Mouse (Mus musculus) B cell, adult 2 months (primary cell): ENCODE measurements around the gene Scamp5.
A peak's percentile ranks its signal among the peaks of the same experiment; 100 is the strongest.

Source experiments
- DNase-seq, 2 experiments: peaks; one replicate each; pipeline ENCODE4 v3.0.0; 2022

The Scamp5 gene

DNA sequence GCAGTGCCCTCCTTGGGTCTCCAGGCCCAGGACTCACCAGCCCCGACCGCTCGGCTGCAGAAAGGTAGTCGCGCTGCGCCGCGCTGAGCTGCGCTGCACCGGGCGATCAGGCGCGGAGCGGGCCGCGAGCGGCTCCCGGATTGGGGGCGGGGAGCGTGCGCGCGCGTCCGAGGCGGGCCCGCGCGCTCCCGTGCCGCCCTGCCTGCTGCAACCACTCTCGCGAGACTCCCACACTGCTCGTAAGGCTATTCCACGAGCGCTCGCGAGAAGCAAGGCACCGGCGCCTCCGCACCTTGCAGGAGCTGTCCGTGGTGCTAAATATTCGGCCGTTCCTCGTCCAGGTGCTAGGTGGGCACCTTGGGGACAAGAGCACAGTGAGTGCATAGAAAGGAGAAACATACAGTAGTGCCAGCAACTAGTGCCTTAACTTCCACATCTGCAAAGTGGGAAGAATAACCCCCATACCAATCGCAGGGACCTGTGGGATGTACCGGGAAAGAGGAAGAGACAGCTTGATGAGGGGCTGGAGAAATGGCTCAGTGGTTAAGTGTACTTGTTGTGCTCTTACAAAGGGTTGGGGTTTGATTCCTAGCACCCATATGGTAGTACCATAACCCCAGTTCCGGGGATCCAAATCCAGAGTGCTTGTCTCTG lies at the start of gene Scamp5:
TSS of gene Scamp5 (minus strand) at position 165 of the 654 bp plus-strand sequence.
- peak; percentile 78 for DNase-seq

DNA sequence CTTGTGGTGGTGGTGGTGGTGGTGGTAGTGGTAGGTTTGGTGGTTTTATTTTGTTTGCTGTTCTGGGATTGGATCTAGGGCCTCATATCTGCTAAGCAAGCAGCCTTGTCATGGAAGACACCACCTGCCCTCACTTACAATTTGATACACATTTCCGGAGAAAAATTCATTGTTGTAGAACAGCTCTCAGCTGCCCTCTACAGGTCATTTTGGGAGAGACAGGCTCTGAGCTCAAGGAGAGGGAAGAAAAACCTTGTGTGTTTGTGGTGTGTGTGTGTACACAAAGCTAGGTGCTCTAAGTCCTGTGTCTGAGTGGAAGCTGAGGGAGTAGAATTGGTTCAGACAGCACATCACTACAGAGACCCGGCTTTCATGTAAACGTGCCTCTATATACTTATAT lies 49.3 kb upstream of the Scamp5 start:
- peak; percentile 71 to 75 for DNase-seq

DNA sequence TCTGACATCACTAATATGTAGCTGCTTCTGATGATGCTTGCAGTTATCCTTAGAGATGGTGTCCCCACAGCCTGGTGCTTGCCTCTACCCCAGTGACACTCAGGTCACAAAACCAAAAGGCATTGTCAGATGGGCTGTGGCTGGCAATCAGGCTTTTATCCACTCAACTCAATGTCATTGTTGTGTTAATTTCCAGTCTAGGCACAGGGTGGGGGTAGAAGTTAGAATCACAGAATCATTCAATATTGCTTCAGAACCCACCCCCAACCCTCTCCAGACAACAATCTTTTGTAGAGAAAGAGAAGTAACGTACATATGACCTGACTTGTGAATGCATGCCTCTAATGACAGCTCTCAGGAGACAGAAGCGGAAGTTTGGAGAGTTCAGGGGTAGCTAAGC lies 42.7 kb upstream of the Scamp5 start:
- no peak for DNase-seq

DNA sequence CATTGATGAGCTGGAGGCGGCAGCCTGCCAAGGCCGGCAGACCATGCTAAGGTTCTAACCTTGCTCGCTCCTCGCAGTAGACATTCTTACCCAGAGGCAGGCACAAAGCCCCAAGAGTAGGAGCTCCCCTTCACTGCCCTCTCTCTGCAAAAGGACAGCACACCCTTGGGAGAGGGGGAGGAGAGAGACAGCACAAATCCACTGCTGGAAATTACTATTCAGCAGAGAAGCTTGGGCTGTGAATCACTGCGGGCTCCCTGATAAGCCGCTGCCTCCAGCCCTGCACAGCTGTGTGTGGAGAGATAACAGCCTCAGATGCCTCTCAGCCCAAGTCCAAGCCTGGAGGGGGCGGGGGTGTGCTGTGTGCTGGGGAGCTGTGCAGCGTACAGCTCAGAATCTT lies 37.8 kb upstream of the Scamp5 start:
- DNase-seq = no peak

DNA sequence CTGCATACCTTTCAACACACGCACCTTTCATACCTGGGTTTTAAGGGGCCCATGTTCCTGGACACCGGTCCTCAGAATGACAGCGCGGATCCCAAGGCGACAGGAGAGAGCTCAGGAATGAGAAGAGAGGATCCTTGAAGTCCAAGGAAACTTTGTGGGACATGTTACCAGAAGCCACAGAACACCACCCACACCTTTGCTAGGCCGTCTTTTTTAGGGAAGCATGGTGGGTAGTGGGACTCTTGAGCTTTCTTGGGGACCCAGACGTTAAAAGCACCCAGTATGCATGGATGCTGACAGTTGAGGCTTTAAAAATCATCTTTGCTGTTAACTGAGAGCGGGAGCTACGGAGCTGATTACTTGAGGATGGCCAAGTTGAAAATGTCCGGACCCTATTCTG lies 37.0 kb upstream of the Scamp5 start:
- DNase-seq = no peak

DNA sequence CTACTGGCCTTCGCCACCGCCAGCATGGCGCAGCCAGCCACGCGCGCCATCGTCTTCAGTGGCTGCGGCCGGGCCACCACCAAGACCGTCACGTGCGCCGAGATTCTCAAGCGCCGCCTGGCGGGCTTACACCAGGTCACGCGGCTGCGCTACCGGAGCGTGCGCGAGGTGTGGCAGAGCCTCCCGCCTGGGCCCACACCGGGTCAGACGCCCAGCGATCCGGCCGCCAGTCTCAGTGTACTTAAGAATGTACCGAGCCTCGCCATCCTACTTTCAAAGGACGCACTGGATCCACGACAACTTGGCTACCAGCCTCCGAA lies 36.5 kb upstream of the Scamp5 start:
- peak; percentile 73 to 74 for DNase-seq

DNA sequence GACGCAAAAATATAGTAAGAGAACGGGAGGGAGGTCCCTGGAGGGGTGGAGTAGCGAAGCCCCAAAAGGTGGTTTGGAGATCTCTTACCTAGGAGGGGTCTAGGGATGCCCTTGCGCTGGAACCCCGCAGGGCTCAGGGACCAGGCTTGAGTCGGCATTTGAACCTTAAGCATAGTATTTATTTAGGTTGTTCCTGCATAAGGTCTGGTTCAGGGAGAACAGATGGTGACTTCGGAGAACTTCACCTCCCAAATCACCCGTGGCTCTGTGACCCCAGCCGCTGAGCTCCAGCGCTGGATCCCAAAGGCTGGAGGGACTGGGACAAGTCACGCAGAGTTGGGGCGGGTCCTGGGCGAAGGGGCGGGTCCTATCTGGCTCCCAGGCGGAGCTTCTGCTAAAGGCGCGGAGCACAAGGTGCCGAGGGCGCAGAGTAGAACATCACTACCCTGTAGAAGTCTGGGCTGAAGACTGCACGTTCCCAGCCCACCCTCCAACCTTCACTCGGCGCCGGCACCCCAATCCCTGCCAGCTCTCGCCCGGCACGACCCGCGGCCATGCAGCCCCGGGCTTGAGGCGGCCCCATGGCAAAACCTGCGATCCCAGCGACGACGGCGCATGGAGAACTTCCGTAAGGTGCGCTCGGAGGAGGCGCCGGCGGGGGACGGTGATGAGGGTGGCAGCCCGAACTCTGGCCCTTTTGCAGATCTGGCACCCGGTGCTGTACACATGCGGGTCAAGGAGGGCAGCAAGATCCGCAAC lies 35.9 kb upstream of the Scamp5 start, which contains the start of gene Rpp25:
TSS of gene Rpp25 (plus strand) at position 405 of the 759 bp plus-strand sequence.
- peak; percentile 28 to 36 for DNase-seq

DNA sequence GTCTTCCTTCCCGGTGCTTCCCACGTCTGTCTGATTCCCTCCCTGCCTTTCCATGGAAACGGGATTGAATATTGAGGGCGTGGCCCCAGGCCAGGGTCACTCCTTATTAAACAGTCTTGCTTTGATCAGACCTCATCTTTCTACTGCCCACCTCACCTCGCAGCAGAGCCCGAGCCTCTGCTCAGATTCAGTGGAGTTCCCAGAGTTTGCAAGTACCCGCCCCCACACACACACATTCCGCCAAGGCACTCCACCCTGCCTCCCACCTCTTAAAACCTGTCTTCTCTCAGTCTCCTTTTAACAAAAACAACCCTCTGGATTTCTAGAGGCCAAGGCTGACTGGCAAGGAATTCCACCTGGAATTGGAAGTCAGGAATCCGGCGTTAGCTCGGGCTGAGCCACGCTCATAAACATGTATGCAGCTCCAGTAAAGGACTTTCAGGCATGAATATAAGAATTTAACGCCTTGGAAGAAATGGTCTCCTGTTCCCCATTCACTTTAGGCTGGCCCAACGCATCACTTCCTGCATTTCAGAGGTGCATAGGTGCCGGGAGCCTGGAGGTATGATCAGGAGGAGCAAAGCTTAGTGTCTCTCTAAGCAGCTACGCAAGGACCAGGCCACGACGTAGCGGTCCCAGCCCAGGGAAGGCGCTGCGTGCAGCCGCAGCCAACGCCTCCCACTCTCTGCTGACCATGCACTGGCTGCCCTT lies 35.2 kb upstream of the Scamp5 start:
- peak in 1 of 2 experiments; percentile 8 for DNase-seq

DNA sequence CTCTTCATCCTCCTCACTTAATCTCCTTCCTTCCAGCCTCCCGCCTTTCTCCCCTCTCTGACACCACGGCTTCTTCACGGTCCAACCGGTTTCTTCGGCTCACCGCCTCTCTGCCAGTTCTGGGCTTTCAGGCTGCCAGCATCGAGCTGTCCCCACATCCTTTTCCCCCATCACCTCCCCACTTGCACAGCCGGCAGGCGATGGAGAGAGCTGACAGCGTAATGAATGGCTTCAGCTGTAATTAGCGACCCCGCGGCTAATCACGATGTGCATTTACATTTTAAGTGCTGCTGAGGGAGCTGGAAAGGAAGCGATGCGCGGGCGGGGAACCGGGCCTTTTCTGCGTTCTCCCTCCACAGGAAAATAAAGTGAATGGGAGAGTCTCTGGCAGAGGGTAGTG lies 34.0 kb upstream of the Scamp5 start:
- peak in 1 of 2 experiments; percentile 13 for DNase-seq

DNA sequence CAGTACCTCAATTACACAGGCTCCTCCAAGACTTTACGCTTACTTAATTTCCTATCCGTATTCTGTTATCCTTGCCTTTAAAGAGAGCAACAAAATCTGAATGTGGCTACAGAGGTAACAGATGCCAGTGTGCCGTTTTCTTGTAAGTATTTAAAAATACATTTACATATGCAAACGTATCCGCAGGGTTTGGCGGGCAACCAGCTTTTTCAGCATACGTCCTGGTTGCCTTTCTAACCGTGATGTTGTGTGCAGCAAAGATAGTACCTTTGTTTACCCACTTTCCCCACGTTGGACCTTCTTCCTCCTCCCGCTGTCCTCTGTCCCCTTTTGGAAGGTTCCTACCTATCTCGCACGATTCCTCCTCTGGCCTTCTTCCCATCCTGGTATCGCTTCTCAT lies 33.6 kb upstream of the Scamp5 start:
- no peak for DNase-seq

DNA sequence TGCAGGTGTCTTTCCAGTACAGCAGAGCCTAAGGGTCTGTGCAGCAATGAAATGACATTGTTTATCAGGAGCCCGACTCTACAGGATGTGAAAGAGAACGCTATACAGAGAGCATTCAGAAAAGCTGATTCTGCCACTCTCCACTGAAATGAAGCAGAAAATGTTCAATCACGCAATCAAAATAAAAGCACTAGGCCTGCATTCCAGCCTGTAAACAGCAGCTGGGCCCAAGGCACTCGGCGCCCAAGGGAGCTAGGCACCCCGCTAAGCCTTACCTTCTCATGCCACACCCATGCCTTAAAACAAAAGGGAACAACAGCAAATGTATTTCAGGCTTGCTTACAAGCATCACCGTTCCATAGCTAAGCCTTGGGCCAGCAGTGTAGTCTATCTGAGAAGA lies 30.7 kb upstream of the Scamp5 start:
- DNase-seq = no peak

DNA sequence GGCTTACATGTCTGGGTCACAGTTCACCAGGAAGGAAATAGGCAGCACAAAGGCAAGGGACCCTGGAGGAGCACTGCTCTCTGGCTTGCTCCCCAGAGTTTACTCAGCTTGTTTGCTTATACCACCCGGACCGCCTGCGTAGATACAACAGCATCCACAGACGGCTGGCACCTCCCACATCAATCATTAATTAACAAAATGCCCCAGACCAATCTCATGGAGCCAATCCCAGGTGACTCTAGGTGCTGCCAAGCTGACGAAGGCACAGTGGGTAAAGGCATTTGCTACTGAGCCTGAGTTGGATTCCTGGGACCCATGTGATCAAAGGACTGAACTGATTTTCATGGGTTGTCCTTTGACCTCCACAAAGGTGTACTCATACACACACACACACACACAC lies 29.4 kb upstream of the Scamp5 start:
- no peak for DNase-seq

DNA sequence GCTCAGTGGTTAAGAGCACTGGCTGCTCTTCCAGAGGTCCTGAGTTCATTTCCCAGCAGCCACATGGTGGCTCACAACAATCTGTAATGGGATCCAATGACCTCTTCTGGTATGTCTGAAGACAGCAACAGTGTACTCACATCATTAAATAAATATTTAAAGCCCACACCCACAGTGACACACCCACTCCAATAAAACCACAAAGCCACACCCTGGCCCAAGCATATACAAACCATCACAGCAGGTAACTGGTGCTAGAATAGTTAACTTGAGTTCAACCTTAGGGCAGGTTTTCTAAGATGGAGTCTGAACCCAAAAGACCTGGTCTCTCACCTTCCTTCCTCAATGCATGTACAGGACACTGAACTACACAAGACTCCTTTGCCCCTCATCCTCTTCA lies 27.1 kb upstream of the Scamp5 start:
- no peak for DNase-seq

DNA sequence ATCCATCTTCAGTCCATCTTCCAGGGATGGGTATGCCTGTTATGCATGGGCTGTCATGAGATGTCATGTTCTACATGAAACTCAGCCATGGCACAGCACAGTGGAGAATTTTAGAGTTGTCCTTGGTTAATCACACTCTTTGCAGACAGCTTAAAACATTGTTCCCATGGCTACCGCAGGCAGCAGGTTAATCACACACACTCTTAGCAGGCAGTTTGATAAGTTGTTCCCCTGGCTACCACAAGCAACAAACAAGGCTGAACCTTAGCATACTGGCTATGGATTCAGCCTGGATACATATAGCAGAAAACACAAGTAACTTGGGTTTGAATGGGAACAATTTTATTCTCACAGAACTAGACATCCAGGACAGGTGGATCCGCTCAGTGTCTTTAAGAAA lies 25.7 kb upstream of the Scamp5 start:
- DNase-seq = no peak

DNA sequence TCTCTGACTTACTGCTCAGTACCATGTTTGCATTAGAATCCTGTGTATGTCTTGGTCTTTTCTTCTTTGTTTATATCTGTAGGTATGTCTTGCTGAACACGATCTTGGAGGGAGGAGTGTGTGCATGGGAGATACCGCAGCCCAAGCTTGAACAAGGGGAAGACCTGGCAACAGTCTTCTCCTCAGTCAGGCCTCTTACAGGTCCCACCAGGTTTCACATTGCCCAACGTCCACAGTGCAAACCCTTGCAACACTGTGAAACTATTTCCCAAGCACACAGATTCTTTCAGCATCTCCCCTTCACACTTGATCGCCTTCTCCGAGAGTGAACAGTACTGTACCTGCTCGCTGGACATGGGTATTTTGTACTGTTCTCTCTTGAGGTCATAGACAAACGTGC lies 19.9 kb upstream of the Scamp5 start:
- DNase-seq = no peak

DNA sequence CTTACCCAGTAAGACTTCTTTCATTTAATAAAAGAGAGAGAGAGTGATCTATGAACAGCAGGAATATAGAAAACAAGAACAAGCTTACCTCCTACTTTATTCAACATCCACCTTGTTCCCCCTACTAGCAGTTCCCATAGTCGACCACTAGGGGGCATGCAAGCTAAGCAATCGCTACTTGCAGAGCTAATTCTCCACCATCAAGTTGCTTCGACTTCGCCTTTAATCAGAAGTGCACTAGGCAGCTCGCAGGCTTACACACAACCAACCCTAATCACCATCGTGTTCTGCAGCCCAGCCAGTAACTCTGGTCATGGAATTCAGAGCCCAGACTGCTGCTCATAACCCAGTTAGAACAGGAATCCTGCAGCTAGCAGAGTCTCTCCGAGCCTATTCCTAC lies 17.9 kb upstream of the Scamp5 start:
- peak; percentile 86 to 88 for DNase-seq

DNA sequence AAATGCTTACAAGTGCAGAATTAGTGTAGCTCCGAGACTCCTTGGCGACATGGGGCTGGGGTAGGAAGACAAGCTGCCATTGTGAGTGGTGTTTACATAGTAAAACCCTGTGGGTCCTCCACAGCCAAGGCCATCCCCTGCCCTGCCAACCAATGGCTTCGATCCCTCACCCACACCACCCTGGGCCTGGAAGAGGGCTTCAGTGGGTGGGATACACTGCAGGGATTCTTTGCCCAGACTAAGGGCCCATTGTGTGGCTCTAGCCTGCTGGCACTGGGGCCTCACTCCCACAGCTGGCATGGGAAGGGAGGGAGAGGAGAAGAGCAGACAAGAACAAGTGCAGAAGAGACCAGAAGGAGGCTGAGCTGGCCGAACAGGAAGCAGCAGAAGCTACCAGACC lies 1.1 kb upstream of the Scamp5 start:
- DNase-seq = no peak

DNA sequence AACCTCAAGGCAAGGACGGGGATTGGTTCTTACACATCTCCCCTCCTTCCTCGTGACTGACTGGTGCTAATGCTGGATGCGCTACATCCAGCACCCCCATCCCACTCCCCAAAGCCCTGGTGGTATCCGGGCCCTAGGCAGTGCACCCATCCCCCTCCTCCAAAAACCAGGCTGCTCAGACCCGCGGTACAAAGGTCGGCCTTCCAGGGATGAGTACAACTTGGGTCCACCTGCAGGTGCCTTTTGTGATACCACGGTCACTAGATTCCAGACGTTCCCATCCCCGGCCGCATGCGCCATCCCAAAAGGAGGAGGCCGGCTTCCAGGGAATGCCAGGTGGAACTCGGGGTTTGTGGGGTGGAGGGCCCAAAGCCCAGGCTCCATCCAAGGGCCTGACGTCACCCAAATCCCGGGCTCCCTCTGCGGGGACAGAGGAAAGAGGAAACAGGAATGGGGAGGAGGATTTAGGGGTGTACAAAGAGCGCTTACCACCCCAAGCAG lies 539 bp downstream of the Scamp5 start:
- no peak for DNase-seq

DNA sequence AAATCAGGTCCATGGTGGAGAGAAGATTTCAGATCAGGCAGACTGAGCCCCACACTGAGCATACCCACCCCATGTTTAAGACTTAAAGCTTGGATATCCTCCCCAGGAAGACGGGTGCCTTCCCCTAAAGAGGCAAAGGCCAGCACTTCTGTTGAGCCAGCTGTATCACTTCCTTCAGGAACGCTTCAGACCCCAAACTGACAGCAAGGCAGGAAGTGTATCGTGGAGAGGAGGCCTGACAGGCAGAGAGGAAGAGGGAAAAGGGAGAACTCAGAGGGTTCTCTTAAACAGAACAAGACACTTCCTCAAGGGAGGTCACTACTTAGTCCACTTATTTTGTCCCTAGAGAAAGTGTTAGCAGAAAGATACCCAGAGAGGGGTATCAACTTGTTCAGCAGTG lies 1.8 kb downstream of the Scamp5 start:
- DNase-seq = no peak

DNA sequence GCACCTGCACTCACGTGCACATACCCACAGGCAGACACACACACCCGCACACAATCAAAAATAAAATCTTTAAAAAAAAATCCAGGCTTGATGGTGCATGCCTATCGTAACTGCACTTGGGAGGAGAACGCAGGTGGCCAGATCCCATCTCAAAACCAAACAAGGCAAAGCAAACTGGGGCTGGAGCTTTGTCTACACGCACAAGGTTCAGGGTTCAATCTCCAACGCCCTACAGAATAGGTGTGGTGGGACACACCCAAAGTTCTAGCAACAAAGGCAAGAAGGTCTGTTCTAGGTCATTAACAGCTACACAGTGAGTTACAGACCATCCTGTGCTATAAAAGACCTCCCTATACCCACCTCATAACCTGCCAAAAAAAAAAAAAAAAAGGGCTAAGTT lies 5.0 kb downstream of the Scamp5 start:
- DNase-seq = no peak

DNA sequence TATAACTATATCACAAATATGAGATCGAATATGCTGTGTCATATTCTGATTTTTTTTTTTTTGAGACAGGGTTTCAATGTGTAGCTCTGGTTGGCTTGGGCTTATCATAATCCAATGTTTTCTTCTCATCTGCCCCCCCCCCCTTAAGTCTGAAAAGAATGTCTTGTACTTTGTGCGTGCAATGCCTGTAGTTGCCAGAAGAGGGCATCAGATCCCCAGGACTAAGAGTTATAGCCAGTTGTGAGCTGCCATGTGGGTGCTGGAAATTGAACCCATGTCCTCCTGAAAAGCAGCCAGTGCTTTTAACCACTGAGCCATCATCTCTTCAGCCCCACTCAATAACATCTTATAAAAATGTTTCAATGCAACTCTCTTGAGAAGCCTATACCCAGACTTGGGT lies 8.2 kb downstream of the Scamp5 start:
- peak; percentile 12 to 16 for DNase-seq

DNA sequence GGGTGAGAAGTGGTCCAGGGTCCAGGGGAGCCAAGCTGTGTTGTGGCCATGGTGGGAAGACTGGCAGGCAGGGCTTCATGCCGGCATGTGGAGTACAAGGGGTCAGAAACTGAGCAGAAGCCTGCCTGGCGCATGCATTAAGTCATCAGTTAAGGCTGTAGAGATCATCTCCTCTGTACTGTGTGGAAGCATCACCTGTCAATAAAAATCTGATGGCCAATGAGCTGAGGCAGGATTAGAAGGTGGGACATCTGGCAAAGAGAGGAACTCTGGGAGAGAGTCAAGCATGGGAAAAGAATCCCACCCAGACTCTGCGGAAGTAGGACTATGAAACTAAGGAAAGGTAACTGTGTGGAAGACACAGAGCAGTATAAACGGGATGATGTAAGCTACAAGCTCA lies 14.3 kb downstream of the Scamp5 start:
- no peak for DNase-seq

DNA sequence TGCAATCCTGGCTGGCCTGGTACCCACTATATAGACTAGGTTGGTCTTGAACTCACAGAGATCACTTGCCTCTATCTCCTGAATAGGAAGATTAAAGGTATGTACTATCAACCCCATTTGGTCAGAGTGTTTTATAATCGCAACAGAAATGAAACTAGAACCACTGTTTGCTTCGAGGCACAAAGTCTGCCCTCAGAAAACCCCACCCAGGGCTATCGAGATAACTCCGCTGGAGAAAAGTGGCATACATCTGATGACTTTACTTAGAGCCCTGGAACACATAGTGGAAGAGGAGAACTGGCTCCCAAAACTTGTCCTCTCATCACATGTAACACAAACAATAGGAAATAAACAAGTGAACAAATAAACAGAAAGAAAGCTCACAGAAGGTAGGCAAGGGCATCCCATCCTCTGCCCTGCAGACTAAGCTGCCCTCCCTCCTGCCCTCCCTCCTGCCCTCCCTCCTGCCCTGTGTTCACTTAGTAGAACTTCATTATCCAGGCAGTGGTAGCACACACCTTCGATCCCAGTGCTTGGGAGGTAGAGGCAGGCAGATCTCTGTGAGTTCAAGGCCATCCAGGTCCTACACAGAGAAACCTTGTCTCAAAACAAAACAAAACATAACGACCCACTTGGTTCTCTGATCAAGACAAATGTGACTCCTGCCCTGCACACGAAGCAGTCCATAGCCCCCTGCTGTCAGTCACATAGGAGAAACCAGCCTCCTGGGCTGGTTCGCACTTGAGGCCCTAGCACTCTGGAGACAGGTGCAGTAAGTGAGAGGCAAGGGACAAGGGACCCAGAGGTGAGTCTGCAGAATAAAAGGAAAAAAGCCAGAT lies 15.0 kb downstream of the Scamp5 start:
- no peak for DNase-seq
